Mouse (Mus musculus) testis, postnatal 14 days (tissue): ENCODE measurements around the gene Olfr411.

ENCODE experiments used
- DNase-seq: peaks from one replicate; pipeline ENCODE4 v3.0.0; 2021; ENCODE audit warnings: low spot score

Gene Olfr411

DNA sequence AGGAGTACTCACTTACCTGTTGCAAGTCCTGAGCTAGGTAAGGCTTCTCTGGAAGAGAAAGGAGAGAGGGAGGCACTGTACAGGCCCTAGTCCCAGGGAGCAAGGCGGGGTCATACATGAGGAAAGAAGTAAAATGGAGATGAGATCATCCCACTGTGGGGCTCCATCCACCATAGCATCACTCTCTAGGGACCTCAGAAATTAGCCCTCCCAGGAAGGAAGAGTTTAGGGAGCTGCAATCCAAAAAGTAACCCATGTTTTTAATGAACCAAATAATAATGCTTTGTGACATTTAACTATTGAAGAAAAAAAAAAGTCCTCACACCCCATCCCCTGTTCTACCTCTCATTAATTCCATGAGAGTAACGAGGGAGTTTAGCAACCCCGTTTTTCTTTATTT lies at the start of gene Olfr411:
Olfr411 (minus strand) TSS at position 101 of the 400 bp plus-strand sequence.
- DNase-seq: no peak

DNA sequence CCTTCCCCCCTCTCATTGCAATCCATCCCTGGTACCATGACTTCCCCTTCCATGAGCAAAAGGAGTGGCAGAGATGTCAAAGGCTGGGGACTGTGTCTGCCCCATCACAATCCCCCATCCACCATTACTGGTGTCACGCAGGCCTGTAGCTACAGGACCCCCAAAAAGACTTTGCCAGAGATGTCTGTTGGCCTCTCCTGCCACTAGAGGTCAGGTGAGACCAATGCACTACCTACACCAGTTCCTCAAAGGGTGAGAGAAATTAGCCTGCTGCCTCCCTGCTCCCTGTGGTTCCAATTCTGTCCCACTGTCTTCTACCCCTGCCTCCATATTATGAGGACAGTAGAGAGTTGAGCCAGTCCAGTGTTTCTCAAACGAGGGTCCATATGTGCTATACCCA lies 49.7 kb upstream of the Olfr411 start:
- no peak for DNase-seq

DNA sequence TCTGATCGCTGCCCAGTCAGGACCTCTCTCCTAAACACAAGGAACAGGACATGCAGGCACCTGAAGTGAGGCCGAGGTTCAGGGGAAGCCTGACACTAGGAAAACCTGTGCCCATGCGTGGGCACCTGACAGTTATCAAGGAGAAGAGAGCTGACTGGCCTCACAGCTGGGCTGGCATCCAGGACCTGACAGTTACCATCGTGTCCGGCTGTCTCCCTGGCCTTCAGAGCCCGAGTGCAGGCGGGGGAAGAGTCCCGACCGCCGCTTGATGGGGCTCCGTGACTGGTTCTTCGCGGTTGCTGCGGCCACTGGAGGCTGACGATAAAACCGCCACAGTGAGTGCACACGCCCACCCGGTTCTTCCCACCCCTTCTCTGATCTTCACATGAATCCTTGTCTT lies 43.1 kb upstream of the Olfr411 start:
- DNase-seq: no peak

DNA sequence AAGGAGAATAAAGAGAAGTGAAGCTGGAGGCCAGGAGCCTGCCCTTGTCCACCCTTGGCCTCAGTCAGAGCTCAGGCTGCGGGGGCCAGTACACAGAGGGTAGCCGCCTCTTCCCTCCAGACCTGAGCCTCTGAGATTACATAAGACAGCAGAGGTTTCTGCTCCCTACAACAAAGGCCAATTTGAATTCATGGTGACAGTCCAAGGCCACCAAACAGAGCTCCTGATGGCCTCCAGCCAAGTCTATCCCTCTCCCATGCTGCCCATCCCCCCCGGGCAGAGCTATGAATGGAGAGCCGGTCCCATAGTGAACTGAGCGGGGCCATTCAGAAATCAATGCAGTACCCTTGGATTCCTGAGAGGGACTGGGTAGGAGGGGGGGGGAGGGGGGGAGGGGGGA lies 41.0 kb upstream of the Olfr411 start:
- no peak for DNase-seq

DNA sequence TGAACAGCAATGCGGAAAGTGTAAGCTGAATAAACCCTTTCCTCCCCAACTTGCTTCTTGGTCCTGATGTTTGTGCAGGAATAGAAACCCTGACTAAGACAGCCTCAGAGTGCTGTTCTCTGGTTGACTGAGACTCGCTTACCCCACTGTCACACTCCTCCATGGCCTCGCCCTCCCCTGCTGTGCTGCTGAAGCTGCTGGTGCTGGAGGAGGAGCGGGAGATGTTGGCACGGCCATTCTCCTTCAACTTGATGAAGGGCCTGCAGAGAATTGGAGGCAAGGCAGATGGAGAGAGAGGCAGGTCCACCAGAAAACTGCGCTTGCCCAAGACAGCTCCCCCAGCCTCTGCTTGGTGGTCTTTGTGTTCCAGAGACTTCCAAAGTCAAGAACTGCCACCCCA lies 40.5 kb upstream of the Olfr411 start:
- DNase-seq: no peak

DNA sequence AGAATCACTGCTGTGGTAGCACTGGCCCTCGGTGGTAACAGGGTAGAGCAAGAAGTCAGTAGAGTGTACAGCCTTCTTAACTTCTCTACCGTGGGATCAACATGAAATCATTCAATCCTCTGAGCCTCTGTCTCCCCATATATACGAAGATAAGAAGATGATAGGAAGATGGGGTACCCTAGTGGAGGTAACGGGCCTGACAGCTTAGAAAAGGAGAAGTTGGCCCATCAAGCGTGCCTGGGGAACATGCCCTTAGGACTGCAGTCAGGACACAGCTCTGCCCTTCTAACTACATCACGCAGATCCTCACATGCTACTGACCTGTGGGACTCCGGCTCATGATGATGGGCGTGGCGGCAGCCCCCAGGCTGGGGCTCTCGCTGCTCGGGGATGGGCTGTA lies 39.4 kb upstream of the Olfr411 start:
- DNase-seq: no peak

DNA sequence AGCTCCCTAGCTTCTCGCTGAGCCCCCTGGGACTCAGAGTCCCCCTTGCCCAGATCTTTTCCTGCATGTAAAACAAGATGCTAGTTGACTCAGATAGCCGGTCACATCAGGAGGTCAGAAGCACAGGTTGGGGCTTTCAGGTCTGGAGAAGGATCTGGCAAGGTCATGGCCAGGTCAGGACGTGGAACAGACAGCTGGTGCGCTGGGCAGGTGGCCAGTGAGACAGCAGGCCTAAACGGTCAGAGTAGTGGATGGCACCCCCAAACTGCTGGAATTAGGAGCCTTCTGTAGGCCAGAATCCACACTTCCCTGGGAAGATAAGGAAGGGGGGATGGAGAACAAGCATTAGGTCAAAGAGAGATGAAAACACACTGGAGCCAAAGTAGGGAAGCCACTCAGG lies 34.8 kb upstream of the Olfr411 start:
- DNase-seq: no peak

DNA sequence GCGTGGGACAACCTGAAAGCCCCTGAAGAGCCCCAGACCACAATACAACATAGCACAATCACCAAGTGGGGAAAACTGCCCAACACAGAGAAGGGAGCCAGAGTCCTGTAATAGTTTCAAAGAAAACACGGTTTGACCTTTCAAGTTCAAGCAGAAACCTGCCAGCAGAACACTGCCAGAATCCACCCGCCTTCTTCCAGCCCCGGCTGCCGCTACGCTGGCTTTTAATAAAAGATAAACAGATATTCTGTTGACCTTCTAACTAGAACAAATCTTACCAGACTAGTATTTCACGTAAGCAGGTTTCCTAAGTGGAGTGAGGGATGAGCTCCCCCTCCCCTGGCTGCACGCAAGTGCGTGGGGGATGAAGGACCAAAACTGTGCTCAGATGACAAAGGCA lies 33.2 kb upstream of the Olfr411 start:
- DNase-seq: no peak

DNA sequence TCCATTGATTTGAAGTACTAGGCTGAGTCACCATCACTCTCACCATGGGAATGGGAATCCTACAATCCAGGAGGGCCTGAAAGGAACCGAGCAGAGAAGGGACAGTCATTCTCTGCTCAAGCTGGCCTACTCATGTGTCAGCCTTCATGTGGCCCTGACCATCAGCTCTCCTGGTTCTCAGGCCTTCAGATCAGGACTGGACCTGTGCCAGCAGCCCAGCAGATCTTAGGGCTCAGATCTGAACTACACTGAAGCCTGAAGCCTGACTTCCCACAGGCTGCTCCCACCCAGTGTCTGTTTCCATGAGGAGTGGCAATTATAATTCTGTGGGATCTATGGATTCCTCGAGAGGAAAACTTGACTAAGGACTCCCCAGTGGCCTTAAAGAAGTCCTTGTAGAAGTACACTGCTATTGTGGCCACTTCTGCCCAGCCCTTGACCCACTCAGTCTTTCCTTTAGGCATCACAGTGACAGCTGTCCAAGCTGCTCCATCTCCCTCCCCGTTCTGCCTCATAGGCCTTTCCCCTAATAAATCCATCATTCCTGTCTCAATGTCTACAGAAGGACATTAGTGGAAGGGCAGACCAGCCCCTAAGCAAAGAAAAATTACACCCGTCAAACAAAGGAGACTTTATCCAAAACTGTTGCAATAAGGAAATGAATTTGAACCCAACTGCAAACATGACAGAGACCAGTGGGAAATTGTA lies 26.9 kb upstream of the Olfr411 start:
- DNase-seq: no peak

DNA sequence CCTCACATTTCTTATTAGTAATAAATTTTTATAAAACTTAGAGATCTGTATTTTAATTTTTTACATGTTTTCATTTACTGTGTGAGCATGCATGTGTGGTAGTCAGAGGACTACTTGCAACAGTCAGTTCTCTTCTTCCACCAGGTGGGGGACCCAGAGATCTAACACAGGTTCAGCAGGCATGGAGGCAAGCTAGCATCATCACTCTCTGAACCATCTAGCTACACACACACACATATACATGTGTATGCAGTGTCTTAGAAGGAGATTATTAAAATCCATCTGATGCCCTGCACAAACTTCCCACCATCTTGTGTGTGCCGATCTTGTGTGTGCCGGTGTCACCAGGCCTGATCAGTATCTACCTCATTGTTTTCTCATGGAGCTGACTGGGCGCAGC lies 24.4 kb upstream of the Olfr411 start:
- DNase-seq: no peak

DNA sequence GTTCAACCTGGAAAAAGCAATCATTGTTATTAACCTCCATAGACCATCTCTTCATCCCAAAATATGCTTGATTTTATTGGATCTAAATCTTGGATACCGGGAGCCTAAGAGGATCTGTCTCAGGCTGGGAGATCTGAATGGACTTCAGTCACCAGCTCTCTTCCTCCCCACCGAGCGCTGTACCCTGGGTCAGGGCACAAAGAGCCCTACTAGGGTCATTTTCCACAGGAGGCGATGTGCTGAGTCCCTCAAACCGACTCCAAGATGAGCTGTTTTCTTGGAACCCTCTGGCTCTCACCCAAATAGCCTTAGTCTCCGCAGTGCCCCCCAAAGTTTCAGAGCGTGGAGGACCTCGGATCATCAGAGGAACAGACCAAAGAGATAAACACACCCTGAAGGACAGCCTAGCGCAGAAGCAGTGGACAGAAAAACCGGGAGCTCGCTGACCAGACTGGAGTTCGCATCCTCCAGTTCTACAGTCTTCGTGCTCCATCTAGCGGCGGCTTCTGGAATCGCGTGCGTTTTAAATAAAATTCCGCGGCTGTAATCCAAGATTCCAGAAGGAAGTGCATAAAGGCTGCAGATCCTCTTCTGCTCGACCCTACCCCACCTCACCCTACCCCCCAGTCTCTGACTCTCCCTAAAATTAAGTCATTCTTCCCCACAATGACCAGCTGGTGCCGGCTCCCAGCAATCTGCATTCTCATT lies 19.1 kb upstream of the Olfr411 start:
- peak; percentile 54 for DNase-seq

DNA sequence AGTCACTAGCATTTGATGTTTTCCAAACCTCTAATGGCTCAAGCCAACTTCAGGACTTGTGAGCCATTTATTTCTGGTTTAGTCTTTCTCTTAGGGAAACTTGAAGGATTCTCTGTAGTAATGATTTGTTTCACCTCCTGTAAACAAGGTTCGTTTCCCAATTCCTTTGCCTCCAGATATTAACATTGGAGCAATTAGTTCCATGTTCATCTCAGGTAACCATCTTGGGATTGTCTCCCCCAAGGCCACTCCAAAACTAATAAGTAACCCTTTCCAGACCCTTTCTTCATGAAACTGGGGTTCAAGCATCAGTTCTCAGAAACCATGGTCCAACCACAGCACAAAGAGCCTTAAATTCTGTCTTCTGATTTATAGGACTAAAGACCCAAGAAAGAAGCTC lies 9.3 kb upstream of the Olfr411 start, which contains the start of gene Olfr412:
Olfr412 (plus strand) TSS at position 301 of the 400 bp plus-strand sequence.
- DNase-seq: no peak

DNA sequence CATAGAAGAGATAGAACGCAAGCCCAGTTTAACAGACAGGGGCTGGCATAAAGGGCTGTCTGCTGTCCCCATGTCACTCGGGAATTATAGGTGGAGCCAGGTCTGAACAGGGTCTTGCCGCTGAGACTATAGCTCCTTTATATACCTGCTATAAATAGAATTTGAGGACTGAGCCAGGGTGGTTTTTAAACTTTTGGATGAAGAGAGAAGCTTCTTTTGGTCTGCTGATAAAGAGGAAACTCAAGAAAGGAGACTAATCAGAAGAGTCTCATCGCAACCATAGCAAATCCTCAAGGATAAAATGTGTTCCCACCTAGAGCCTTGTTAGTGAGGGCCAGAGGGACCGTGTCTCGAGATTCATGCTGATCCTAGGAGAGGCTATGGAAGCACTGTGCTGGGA lies 14.5 kb downstream of the Olfr411 start, which contains the start of gene Olfr410:
Olfr410 (minus strand) TSS at position 101 of the 400 bp plus-strand sequence.
- DNase-seq: no peak

DNA sequence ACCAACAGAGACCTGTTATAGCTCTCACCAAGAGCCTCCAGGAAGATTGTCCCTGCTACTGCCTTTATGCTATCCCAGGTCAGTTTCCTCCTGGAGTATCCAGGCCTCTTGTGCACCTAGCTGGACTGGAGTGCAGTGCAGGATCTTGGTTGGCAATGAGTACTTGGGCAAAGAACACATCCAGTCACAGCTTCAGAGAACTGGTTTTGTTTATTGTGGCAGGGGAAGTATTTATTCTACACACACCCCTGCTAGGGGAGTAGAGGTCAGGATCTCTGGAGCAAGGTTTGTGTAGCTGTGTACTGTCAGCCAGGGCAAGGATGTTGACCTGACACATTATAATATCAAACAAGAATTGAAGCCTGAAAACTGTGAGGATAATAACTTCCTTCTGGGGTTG lies 23.7 kb downstream of the Olfr411 start:
- DNase-seq: no peak

DNA sequence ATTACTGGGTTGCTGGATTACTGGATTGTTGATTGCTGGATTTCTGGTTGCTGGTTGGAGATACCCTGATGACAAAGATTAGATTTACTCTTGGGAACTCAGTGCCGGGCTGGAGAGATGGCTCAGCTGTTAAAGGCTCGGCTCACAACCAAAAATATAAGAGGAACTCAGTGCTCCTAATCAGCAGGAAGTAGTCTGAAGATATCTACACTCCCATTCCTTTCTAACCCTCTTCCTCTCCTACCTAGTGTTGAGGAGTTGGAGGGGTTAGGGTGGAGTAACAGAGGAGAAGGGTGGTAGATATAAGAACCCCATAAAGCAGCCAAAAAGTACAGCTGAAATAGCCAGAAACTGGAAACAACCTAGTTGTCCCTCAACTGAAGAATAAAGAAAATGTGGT lies 26.4 kb downstream of the Olfr411 start:
- no peak for DNase-seq
